Mouse (Mus musculus): ENCODE measurements at regions not wholly inside any gene's neighbourhood (a gene's known extent, or its start where the extent isn't known, plus 50 kb on each side); places are given as distances from the start of the nearest gene placed in this dataset.

DNA sequence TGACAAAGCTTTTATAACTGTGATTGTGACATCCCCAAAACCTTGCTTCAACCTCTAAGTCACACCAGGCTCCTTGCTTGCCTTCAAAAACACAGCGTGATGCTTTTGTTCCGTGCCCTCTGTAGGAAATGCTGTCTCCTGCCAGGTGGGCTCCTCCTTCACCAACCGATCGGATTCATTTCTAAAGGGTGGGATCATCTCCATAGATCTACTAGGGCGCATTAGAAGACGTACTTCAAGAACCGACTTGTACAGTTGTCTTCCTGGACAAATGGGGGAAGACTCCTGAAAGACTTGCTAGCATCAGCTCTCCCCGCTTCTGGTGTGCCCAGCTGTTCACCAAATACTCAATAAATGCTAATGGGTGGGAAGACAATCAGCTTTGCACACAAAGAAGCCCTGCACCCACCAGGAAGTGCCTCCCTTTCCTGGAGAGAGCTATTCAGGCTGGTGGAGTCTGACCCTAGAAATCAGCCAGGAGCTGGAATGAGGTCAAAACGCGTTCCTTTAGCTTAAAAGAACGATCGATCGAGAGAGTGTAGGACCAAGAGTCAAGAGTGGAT lies 53.0 kb downstream of the Hoxa1 start:
- no peak for TF ChIP-seq GATA4 (IDR thresholded peaks at IDR 0.05; ENCODE audit: insufficient replicate concordance, low read length)

DNA sequence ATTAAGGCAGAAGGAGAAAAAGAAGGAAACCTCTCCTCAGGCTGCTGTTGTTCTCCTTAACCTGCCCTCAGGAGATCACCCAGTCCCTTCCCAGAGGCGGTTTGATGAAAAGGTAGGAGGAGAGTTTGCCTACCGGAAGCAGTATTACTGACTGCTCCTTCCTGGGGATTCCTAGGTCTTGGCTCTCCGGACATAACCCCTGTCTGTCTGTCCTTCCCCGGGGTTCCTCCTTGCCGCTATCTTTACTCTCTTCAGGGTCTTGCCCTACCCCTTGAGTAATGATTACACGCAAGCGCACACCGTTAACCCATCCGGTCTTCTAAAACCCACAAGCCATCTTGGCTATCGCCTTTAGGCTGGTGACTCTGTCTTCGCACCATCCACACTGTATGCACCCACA lies 54.0 kb downstream of the Hoxa1 start:
- TF ChIP-seq GATA4 (IDR thresholded peaks at IDR 0.05; ENCODE audit: insufficient replicate concordance, low read length): no peak

DNA sequence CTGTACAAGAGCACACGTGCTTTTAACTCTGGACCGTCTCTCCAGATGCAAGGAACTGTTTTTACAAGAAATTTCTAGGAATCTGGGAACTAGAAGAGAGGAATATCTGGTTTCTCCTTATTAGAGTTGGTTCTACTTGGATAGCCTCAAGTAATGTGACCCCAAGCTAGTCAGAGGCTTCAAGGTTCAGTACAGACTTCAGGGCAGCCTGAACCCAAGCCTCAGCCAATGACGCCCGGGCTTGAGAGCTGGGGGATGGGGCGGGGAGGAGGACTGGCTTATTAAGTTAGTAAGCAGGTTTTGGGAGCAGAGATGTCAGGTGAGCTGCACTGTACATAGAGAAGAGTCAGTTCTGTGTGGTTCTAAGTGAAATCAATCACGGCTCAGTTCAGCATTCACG lies 54.5 kb downstream of the Hoxa1 start:
- no peak for TF ChIP-seq GATA4 (IDR thresholded peaks at IDR 0.05; ENCODE audit: insufficient replicate concordance, low read length)

DNA sequence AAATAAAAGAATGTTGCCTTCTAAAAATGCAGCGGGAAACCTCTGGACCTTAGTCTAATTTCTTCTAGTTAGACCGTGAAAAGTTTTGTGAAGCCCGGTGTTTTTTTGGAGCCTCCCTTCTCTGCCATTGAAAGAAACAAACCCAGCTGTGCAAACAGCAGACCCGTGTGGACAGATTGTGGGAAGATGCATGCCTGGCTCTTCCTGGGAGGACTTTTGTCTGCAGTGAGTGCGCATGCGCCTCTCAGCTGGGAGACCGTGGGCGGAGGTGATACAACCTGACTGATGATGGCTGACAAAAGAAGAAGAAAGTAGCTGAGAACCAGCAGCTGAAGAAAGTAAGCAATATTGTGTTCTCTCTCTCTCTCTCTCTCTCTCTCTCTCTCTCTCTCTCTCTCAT lies 55.4 kb downstream of the Hoxa1 start:
- TF ChIP-seq GATA4 (IDR thresholded peaks at IDR 0.05; ENCODE audit: insufficient replicate concordance, low read length): no peak

DNA sequence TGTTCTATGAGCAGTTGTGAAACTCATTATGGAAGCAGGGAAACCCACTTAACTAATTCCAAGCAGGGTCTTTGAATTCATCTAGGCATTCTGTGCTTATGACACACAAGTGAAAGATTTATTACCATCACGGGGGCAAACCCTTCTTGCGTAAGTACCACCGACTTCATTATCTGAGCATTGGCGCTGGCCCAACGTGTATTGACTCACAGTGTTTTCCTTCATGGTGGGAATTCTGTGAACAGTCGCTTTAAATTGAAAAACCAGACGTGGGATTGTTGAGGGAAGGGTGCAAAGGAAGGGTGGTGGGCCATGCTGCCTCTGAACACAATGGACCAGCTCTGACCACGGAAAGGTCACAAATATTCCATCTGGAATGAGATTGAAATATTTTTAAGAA lies 55.9 kb downstream of the Hoxa1 start:
- TF ChIP-seq GATA4 (IDR thresholded peaks at IDR 0.05; ENCODE audit: insufficient replicate concordance, low read length): no peak

DNA sequence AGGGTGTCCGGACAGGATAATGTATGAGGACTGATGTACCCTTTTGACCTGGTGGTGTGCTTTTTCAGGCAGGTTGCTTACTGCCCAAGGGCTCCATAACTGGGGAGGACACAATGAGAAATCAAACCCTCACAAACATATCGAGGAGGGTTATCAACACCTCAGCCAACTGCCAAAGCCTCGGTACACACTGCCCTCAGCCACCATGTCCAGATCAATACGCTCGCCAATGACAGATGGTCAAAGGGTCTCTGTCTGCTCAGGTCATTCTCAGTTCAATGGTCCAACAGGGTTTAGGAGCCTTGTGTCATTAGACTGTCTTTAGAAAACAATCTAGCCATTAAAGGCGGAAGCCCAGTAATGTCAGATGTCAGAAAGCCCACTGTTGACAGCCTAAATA lies 56.9 kb downstream of the Hoxa1 start:
- no peak for TF ChIP-seq GATA4 (IDR thresholded peaks at IDR 0.05; ENCODE audit: insufficient replicate concordance, low read length)

DNA sequence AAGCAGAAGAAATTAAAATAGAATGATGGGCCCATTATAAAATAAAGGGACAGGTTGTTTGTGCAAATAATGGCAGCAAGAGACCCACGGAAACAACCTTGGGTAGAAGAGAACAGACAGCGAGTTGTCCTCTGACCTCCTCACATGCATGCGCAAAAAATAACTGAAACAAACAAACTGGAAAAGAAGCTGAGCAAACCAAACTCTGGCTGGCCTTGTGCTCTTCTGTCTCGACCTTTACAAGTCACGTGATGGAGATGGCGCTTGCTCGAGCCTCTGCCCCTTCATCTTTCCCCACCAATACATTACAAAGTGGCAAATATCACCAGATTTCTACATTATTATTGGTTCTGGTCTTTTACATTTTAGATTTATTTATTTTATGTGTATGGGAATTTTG lies 59.3 kb downstream of the Hoxa1 start:
- no peak for TF ChIP-seq GATA4 (IDR thresholded peaks at IDR 0.05; ENCODE audit: insufficient replicate concordance, low read length)

DNA sequence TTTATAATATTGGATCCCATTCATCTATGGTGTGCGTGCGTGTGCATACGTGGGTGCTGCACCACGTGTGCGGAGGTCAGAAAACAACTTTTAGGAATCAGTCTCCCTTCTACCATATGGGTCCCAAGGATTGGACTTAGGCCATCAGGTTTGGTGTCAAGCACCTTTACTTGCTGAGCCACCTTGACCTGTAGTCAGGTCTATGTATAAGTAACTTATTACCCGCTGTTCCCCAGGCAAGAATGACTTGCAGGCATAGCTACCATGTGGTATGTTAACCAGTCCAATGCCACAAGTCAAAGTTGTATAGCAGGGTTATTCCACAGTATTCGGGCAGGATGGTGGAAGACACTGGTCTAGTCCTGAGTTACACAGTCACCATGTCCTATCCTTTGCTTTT lies 62.5 kb downstream of the Hoxa1 start:
- no peak for TF ChIP-seq GATA4 (IDR thresholded peaks at IDR 0.05; ENCODE audit: insufficient replicate concordance, low read length)

DNA sequence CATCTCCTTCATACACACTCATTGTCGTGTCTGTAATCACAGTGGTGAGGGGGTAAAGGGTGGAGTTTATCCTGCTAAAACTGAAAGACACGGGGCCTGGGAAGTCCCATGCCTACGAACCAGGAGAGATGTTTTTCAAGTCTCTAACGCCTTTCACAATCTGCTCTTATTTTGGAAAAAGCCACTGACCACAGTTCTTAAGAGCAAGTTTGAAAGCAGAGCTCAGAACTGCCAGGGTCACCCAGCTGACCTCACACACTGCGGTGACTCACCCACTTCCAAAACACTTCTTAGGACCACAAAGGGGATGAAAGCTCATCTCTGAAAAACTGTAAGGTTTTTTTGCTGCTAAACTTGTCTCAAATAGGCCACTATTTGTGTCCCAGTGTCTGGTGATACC lies 66.7 kb downstream of the Hoxa1 start:
- no peak for TF ChIP-seq GATA4 (IDR thresholded peaks at IDR 0.05; ENCODE audit: insufficient replicate concordance, low read length)

DNA sequence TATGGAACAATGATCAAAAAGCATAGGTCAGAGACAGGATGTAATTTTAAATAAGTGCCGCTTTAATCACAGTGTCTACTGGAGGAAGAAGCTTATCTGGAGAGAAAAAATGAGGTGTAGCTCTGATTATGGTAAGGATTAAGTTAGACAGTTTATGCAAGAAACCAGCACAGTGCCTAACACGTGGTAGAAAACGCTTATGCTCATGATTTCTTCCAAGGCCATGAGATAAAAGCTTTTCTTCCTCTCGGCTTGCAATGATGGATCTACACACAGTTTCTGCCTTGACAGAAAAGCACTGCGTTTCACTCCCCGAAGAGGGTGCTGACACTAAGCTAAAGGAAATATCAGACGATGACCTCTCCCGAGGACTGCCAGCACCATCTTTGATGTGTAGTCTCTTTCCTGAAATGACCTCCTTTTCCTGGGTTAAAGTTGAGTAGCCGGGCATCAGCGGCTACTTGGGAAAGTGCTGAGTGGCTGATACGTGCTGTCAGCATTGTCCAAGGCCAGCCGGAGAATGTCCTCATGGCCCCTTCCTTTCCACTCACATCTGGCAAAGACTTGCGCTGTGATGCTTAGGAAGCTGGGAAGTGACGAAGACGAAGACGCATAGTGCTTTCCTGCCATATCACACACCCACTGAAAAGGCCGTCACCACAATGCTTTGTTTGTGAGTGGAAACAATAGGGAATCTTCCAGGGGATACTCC lies 72.0 kb downstream of the Hoxa1 start:
- TF ChIP-seq GATA4 (IDR thresholded peaks at IDR 0.05; ENCODE audit: insufficient replicate concordance, low read length): peak; percentile 91; the same call in 1 of the 2 replicates

DNA sequence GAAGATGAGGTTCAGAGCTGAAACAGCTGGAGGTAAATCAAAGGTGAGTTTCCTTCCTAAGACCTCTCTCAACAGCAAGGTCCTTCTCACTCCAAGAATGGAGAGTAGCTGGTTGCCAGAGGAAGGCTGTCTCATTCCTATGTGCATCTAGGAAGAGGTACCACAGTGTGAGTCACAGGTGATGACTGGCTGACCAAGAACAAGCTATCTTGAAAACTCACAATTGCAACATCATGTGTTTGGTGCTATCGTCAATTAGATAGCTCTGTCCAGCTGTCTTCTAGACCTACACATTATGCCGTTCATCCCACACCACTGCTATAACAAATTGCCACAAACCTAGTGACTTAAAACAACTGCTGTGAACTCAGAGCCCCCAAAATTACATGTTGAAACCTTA lies 72.3 kb upstream of the Skap2 start:
- no peak for TF ChIP-seq GATA4 (IDR thresholded peaks at IDR 0.05; ENCODE audit: insufficient replicate concordance, low read length)

DNA sequence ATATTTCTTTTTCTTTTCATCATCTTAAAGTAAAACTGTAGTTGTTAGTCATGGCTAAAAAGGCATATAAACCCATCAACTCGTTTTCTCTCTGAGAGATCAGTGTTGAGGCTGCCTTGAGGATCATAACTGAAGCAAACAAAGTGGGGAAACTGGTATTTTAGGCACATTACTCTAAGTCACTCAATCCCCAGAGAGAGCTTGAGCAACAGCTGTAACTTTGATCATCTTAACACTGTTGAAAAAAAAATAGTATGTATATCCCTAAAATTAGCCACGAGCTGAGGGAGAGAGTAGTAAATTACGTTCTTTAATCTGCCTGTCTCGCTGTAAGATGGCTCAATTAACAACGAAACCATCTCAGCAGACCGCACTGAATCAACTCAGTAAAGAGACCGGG lies 67.2 kb upstream of the Skap2 start:
- TF ChIP-seq GATA4 (IDR thresholded peaks at IDR 0.05; ENCODE audit: insufficient replicate concordance, low read length): no peak

DNA sequence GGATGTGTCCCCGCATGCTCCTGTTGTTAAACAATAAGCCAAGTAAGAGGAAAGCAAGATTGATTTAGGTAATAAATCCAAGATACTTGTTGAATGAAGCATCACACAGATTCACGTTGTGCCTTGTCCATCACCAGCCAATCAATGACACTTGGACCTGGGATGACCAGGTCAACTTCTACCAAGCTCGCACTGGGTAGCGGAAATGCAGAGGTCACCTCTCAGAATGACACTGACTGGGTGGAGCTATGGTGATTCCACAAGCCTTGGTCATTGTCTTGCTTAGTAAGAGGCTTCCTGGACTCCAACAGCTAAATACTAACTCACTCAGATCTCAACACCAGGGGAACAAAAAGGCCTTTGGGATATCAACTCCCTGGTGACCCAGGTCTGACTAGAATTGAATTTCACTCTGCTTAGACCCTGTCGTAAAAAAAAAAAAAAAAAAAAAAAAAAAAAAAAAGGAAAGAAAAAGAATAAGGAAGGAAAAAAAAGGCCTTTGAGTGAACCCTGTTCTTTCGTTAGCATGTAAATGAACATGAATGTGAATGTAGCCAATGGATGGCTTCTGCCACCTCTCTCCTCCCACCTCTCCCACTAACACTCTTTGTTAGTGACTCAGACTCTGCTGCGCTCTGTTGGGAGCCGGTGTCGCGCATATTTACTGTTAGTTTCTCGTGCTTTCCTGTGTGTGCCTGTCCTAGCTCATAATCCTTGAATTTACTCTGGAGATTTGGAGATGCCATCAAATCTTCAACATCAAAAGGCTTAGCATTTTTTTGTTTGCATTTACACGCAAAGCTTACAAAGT lies 66.4 kb upstream of the Skap2 start:
- no peak for TF ChIP-seq GATA4 (IDR thresholded peaks at IDR 0.05; ENCODE audit: insufficient replicate concordance, low read length)

DNA sequence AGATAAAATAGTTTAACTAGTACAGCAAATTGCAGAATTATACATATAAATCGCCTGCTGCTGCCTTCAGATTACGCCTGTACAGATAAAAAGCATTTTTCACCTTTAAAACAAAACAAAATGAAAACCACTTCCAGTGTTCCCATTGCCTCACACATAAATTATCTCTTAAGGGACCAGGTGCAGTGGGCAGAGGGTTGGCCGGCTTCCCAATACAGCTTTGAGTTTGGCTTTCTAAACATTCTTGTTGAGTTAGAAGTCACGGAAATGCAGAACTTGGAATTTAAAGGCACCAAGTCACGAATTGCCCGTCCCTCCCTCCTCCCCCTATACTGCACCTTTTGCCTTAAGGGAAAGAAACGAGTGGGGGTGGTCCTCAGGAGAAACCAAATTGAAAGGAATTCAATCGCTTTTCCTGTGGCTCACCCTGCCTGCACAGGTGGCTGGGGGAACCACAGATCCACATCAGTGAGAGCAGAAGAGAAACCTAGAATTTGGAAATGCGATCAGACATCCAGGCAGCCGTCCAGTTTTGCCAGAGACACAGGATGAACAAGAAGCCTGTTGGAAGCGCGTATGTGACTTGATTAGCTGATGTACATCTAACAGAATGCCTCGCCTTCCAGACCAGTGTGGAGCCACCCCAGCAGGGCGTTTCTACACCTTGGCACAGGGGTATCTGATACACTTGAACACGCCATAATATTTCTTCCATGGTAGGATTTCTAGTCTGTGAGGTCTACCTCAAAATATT lies 64.0 kb upstream of the Skap2 start:
- TF ChIP-seq GATA4 (IDR thresholded peaks at IDR 0.05; ENCODE audit: insufficient replicate concordance, low read length): no peak

DNA sequence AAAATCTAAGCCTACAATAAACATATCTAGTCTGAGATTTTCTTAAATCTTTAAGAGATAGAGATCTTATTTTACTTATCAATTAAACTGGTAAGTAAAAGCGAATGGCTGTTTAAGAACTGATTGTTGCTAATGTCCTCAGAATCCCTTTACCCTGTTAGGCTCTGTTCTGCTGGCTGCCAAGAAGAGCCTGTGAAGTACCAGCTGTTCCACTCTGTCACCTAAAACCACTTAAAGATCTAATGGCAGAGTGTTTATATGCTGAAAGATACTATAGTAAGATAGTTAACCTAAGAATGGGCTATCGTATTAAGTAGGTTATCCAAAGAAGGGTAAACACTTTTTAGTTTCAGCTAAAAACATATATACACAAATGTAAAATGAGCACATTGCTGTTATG lies 62.6 kb upstream of the Skap2 start:
- TF ChIP-seq GATA4 (IDR thresholded peaks at IDR 0.05; ENCODE audit: insufficient replicate concordance, low read length): no peak

DNA sequence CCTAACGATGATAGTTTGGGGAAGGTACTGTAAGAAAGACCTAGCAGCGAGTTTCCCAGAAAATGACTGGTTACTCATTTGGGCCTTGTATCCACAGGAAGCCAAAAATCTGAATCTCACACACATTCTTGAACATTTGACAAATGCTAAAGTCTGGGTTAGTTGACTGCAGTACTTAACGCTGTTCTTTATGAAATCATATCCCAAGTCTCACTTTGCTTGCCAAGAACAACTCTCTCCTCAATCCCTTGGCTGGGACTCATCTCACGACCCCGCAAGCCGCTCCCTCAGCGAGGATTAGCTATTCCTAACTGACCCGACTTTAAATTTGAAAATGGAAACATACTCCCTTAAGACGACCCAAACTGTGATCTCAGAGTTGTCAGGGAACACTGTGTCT lies 54.8 kb upstream of the Skap2 start:
- TF ChIP-seq GATA4 (IDR thresholded peaks at IDR 0.05; ENCODE audit: insufficient replicate concordance, low read length): no peak
